Mouse (Mus musculus): ENCODE results near the gene Ddx18.

Gene Ddx18

DNA sequence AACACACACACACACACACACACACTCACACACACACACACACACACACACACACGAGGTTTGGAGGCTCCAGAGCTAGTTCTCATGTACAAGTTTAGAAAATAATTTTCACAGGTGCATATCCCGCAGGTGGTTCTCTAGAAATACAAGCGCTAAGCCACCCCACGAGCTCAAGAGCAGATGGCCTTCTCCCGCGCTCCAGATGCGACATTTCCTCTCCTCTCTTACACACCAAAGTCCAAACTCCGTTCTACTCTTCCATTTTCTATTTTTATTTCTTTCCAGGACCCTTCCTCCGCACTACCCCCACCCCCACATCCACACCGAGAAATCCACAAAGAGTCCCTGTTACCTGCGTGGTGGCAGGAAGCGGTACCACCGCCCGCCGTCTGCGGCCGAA lies 40.7 kb downstream of the Ddx18 start:
- peak; percentile 34 for DNase-seq

DNA sequence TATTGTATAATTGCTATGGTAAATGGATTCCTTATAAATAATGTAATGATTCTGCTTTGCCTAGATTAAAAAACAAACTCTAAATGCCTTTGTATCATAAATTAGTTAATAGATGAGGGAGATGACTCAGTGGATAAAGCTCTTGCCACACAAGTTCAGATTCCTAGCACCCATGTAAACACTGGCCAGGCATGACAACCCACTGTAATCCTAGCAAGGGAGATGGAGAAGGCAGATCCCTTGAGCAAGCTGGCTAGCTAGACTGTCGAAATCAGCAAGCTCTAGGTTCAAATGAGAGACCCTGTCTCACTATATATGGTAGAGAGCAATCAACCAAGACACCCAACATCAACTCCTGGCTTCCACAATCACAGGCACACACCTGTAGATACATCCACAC lies 49.2 kb downstream of the Ddx18 start:
- no peak for DNase-seq

DNA sequence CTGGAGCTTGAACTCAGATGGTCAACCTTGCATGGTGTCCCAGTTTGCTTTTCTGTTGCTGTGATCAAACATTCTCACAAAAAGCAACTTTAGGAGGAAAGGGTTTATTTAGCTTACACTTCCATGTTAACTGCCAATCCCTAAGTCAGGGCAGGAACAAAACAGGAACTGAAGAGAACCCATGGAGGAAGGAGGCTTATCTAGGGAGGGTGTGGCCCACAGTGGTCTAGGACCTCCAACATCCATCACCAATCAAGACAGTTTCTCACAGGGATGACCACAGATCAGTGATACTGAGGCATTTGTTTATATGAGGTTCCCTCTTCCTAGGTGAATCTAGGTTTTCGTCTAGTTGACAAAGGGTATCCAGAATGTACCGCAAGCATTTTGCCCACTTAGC lies 55.8 kb downstream of the Ddx18 start:
- no peak for DNase-seq

DNA sequence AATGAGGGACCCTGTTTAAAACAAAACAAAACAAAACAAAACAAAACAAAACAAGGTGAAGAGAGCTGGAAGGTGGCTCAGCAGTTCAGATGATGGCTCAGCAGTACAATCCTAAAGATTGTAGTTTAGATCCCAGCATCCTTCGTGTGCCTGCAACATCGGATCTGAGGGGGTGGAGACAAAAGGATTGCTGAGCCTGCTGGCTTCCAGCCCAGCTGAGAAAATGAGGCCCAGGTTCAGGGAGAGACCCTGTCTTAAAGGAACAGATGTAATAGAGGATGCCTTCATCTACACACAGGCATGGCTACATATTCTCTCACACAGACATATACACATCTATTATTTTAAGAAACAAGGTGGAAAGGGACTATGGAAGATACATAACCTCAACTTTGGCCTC lies 56.6 kb downstream of the Ddx18 start:
- DNase-seq = no peak

DNA sequence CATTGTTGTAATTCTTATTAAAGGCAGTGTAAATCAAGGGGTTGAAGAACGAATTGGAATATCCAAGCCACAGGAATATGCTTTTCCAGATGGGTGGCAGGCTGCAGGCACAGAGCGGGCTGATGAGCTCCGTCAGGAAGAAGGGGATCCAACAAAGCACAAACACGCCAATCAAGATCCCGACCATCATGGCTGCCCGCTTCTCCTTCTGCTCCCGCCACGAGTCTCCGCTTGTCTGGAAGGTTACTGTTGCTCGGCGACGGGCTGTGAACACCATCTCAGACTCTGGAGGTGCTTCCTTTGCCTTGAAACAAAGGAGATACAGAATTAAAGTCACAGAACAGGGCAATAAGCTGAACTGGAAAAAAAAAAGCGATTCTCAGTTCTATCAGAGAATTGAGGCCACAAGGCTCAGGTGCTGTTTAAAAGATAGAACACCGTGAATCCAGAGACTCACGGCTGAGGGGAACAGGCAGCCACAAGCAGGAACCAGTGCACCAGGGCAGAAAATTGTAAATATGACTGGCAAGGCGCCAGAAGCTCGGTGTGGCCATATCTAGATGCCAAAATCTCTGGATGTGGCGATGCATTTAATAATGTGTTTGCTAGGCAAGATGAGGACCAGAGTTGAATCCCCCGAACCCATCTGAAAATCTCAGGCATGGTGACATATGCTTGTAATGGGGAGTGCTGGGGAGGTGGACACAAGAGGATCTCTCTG lies 57.2 kb downstream of the Ddx18 start:
- peak; percentile 27 for DNase-seq

DNA sequence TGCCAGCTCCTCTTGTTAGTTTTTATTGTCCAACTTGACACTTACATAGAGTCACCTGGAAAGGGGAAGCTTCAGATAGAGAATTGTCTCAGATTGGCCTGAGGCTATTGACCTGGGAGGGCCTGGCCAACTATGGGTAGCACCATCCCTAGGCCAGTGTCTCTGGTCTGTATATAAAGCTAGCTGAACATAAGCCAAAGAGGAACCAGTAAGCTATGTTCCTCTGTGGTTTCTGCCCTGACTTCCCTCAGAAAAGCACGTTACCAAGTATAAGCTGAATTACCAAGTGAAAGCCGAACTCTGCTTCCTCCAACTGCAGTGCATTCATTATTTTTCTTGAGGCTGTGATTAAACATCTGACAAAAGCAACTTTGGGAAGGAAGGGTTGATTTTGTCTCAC lies 59.1 kb downstream of the Ddx18 start:
- no peak for DNase-seq
